Mouse (Mus musculus): ENCODE data around the gene Gm4450.
"Not testable (repeated sequence)": the region's sequence is repeated elsewhere in the genome, so short reads cannot be mapped to it uniquely, and the experiment has no call there.

Gene Gm4450

GRCm38 (mm10) chr3:98457026-98457425, at the start of gene Gm4450:
Gene Gm4450 (minus strand): TSS chr3:98457126.
- not testable (repeated sequence) for DNase-seq (ENCODE audit: low spot score)

DNA sequence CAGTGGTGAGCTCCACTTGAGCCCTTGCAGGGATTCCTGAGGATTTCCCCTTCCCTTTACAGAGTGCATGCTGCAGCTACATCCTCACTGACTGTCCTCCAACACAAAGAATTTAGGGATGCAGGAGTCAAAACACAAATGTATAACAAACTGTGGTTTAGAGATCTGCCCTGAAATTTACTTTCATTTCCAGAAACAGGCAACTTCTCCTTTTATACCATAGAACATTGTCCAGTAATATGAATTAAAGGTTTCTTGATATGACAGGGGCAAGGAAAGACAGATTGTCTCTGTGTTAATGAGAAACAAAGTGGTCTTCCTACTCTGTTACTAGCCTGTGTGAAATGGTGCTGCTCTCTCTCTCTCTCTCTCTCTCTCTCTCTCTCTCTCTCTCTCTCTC, 40.5 kb upstream of the Gm4450 start:
- DNase-seq (ENCODE audit: low spot score) = not testable (repeated sequence)

GRCm38 (mm10) chr3:98496762-98497161, 39.8 kb upstream of the Gm4450 start:
- not testable (repeated sequence) for DNase-seq (ENCODE audit: low spot score)

DNA sequence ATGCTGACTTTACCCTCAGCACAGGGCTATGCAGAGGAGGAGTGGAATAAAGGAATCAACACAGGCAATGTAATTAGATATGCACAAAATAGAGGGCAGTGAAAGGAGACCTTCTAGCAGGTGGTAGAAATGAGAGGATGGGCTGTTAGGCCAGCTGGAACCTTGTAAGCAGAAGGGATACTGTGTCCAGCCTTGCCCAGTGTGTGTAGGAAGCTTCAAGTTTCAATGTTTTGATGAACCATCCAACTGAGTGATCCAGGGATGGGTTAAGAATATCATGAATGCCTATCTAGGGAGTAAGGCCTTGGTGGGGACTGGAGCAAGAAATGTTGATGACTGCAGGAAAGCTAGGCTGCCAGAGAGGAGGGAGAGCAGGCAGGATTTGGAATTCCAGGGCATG, 38.1 kb upstream of the Gm4450 start:
- not testable (repeated sequence) for DNase-seq (ENCODE audit: low spot score)

- DNase-seq (ENCODE audit: low spot score) = not testable (repeated sequence)
These were observed 37.3 kb upstream of the Gm4450 start for GRCm38 (mm10) chr3:98494184-98494583.

DNA sequence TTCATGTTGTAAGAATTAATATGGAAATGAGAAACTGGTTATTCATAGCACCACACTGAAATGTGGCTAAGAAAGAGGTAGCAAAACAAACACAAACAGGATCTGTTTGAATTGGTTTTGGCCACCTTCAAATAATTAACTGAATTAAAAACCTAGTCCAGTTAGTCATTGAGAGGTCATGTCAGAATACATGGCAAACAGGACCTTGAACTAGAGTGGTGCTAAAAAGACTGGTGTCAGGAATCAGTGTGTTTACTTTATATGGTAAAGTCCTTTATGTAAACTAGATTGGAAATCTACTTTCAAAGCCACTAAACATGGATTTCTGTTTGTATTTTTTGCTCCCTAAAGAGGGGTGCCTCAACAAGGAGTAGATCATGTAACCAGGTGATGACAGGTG, 14.6 kb upstream of the Gm4450 start:
- DNase-seq (ENCODE audit: low spot score) = not testable (repeated sequence)

GRCm38 (mm10) chr3:98471057-98471456, 14.1 kb upstream of the Gm4450 start:
- DNase-seq (ENCODE audit: low spot score) = not testable (repeated sequence)

- DNase-seq (ENCODE audit: low spot score) = not testable (repeated sequence)
These were observed 12.4 kb upstream of the Gm4450 start for GRCm38 (mm10) chr3:98469323-98469722.

DNA sequence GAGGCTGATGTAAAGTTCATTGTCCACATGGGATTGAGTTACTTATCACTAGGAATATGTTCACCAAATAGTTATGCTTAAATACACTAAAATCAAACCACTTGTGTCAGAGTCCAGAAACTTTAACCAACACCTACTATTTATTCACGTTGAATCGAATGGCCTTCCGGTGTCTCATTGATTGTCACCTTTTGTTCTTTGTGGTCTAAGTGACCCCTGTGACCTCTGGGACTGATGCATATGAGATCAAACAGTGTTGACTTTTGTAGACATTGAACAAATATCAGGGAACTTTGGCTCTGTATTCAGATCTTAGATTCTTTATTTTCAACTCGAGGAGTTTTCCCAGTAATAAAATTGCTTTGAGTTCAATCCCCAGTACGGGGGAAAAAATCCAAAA, 3.1 kb downstream of the Gm4450 start:
- not testable (repeated sequence) for DNase-seq (ENCODE audit: low spot score)

DNA sequence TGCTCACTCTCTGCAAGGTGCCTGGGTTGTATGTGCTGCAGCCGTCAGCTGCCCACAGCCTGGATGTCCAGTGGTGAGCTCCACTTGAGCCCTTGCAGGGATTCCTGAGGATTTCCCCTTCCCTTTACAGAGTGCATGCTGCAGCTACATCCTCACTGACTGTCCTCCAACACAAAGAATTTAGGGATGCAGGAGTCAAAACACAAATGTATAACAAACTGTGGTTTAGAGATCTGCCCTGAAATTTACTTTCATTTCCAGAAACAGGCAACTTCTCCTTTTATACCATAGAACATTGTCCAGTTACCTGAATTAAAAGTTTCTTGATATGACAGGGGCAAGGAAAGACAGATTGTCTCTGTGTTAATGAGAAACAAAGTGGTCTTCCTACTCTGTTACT, 13.0 kb downstream of the Gm4450 start:
- DNase-seq (ENCODE audit: low spot score) = not testable (repeated sequence)

- not testable (repeated sequence) for DNase-seq (ENCODE audit: low spot score)
These were observed 13.7 kb downstream of the Gm4450 start for GRCm38 (mm10) chr3:98443149-98443779.

DNA sequence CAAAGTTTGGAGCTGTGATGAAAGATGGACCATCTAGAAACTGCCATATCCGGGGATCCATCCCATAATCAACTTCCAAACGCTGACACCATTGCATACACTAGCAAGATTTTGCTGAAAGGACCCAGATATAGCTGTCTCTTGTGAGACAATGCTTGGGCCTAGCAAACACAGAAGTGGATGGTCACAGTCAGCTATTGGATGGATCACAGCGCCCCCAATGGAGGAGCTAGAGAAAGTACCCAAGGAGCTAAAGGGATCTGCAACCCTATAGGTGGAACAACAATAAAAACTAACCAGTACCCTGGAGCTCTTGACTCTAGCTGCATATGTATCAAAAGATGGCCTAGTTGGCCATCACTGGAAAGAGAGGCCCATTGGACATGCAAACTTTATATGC, 14.7 kb downstream of the Gm4450 start:
- not testable (repeated sequence) for DNase-seq (ENCODE audit: low spot score)

- DNase-seq (ENCODE audit: low spot score) = no peak
These were observed 21.9 kb downstream of the Gm4450 start for GRCm38 (mm10) chr3:98435030-98435429.

GRCm38 (mm10) chr3:98434088-98434816, 22.7 kb downstream of the Gm4450 start:
- DNase-seq (ENCODE audit: low spot score) = no peak

GRCm38 (mm10) chr3:98428928-98429525, 27.9 kb downstream of the Gm4450 start:
- no peak for DNase-seq (ENCODE audit: low spot score)

DNA sequence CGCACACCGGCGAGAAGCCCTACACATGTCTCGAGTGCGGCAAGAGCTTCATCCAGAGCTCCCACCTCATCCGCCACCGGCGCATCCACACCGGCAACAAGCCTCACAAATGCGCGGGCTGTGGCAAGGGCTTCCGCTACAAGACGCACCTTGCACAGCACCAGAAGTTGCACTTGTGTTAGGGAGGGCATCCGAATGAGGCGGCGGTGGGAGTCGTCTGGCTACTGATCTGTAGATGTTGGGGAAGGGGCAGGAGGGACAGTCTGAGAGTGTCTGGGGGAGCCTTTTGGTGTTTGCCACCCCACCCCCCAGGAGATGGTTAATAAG, 28.5 kb downstream of the Gm4450 start:
- no peak for DNase-seq (ENCODE audit: low spot score)

DNA sequence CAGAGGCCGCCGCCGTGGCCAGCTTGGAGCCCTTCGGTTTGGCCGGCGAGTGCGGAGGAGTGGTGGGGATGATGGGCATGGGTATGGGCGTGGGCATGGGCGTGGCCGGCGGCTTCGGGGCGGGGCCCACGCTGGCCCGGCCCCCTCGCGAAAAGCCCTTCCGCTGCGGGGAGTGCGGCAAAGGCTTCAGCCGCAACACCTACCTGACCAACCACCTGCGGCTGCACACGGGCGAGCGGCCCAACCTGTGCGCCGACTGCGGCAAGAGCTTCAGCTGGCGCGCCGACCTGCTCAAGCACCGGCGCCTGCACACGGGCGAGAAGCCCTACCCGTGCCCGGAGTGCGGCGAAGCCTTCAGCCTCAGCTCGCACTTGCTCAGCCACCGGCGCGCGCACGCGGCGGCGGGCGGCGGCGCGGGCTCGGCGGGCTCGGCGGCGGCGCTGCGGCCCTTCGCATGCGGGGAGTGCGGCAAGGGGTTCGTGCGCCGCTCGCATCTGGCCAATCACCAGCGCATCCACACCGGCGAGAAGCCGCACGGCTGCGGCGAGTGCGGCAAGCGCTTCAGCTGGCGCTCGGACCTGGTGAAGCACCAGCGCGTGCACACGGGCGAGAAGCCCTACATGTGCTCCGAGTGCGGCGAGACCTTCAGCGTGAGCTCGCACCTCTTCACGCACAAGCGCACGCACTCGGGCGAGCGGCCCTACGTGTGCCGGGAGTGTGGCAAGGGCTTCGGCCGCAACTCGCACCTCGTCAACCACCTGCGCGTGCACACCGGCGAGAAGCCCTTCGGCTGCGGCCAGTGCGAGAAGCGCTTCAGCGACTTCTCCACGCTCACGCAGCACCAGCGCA, 29.1 kb downstream of the Gm4450 start:
- peak; percentile 67 for DNase-seq (ENCODE audit: low spot score)

GRCm38 (mm10) chr3:98427260-98427599, 29.7 kb downstream of the Gm4450 start:
- no peak for DNase-seq (ENCODE audit: low spot score)

- DNase-seq (ENCODE audit: low spot score) = no peak
These were observed 30.2 kb downstream of the Gm4450 start for GRCm38 (mm10) chr3:98426749-98427148.

- no peak for DNase-seq (ENCODE audit: low spot score)
These were observed 34.0 kb downstream of the Gm4450 start for GRCm38 (mm10) chr3:98422926-98423325.

GRCm38 (mm10) chr3:98419786-98420070, 37.2 kb downstream of the Gm4450 start:
- DNase-seq (ENCODE audit: low spot score) = no peak

DNA sequence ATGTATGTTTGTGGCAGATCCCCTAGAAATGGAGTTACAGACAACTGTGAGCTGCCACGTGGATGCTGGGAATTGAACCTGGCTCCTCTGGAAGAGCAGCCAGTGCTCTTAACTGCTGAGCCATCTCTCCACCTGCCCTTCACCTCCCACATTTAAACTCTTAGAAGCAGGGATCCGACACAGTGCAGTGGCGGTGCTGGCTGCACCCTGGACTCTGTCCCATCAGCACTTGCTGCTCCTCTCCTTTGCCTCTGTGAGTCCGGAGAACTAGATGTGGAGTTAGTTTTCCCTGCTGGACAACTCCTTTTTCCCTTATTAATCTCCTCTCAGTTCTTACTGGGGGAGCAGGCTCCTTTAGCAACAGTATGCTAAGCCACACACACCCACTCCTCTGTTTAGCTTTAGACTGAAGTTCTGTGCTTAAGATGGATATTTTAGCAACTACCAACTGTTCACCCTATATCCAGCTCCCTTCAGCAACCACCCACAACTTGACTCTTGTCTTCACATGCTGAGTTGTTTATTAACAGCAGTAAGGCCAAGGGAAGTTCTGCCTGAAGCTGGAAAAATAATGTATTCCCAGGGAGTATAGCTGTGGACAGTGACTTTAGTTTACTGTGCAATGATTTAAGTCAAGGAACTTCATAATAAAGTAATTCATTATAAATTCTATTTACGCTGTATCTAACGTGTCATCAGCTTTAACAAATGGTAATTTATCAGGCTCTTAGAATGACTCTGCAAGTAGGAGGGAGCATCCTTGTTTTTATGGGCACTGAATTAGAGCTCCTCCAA, 37.7 kb downstream of the Gm4450 start:
- no peak for DNase-seq (ENCODE audit: low spot score)
